Mouse (Mus musculus) stomach, postnatal 0 days (tissue): ENCODE data around the gene Tnrc6a. TPM values are rescaled to one million over a fixed set of nuclear protein-coding genes. Genes with fewer than 3 reads are reported as not detected.

ENCODE experiments used
- ATAC-seq: fragments of 200-750 bp; cut with Nextera tagmentation; 2 replicates; pipeline ENCODE4 v1.8.0; 2017; ENCODE audit not compliant: low FRiP score, low TSS enrichment
- DNase-seq: peaks from one replicate; pipeline ENCODE4 v3.0.0-alpha.2; 2016; ENCODE audit warnings: low spot score
- H3K27ac ChIP-seq: fragments of 300-500 bp; sonication (generic); replicated peaks from 2 replicates; pipeline ENCODE4 v1.5.1; 2014; ENCODE audit warnings: mild to moderate bottlenecking, control low read depth
- H3K27me3 ChIP-seq: fragments of 300-500 bp; sonication (generic); 2 replicates; pipeline ENCODE4 v1.6.1; 2014; ENCODE audit warnings: low read length; ENCODE audit not compliant: control insufficient read depth, insufficient read depth
- H3K36me3 ChIP-seq: fragments of 300-500 bp; sonication (generic); 2 replicates; pipeline ENCODE4 v1.6.1; 2014; ENCODE audit warnings: low read length, mixed read lengths; ENCODE audit not compliant: control insufficient read depth, insufficient read depth
- H3K4me1 ChIP-seq: fragments of 300-500 bp; sonication (generic); replicated peaks from 2 replicates; pipeline ENCODE4 v1.6.1; 2014; ENCODE audit warnings: antibody characterized with exemption; ENCODE audit not compliant: control insufficient read depth, insufficient read depth
- H3K4me2 ChIP-seq: fragments of 300-500 bp; sonication (generic); replicated peaks from 2 replicates; pipeline ENCODE4 v1.6.1; 2014; ENCODE audit warnings: low read depth, mild to moderate bottlenecking, control low read depth, moderate library complexity
- H3K4me3 ChIP-seq: fragments of 300-500 bp; sonication (generic); 2 replicates; pipeline ENCODE4 v1.5.1; 2014; ENCODE audit warnings: low read depth, low read length, control low read depth
- H3K9ac ChIP-seq: fragments of 300-500 bp; sonication (generic); 2 replicates; pipeline ENCODE4 v1.6.1; 2014; ENCODE audit warnings: mild to moderate bottlenecking, low read length, control low read depth, mixed read lengths
- H3K9me3 ChIP-seq: fragments of 300-500 bp; sonication (generic); 2 replicates; pipeline ENCODE4 v1.6.1; 2016; ENCODE audit warnings: low read length; ENCODE audit not compliant: control insufficient read depth
- CTCF ChIP-seq: IDR thresholded peaks from 2 replicates; pipeline ENCODE4 v1.5.1; 2016; ENCODE audit warnings: antibody characterized with exemption, low read depth, mild to moderate bottlenecking, moderate library complexity
- EP300 ChIP-seq: optimal IDR thresholded peaks from 2 replicates; pipeline ENCODE3; 2016; ENCODE audit warnings: antibody characterized with exemption
- WGBS: fragments of 180-500 bp; shearing (Covaris S2); extraction: QIAGEN DNeasy Blood & Tissue Kit; methylation state at CpG from one replicate; pipeline ENCODE4 v1.1.7; 2014; 5-methylcytosine and 5-hydroxymethylcytosine counted together
- polyA plus RNA-seq: library from polyadenylated mRNA; unstranded; fragments of >200 nt; fragmentation: Nextera tagmentation; extraction: Ambion mirVana; gene quantifications from 2 replicates; pipeline ENCODE4 v1.2.1, GENCODE M21; 2015

The Tnrc6a gene
- polyA plus RNA-seq, 1 experiment from 2014 or later, result 44.2 TPM

DNA sequence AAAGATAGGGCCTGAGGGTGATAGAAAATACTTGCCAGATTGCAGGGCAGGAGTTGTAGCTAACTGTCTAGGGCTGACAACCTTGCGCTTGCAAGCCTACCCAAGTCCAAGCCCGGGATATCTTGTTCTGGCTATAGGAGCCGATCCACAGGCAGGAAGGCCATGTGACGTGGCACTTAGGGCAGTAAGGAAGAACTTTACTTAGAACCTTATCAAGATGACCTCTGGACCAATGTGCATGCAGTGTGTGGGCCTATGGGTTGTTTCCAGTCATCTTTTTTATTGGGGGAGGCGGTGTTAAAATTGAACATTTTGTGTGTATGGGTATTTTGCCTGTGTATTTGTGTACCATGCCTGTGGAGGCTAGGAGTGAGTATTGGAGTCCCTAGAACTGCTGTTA is 72.7 kb downstream of the Tnrc6a start:
- ATAC-seq, result no peak
- H3K27ac ChIP-seq, result no peak overlapping the region

DNA sequence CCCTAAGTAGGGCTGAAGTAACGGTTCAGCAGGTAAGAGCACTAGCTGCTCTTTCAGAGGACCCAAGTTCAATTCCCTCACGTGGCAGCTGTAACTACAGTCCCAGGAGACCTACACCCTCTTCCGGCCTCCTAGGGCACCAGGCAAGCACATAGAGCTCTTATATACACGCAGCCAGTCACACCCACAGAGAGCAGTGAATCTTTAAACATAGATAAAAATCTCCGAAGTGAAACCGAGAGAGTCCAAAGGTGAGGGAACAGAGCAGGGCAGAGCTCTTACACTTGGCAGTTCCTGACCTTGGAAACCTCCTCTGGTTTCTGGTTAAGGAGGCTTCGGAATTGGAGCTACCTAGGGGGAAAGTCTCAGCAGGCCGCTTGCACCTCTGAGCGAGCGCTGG is 75.0 kb downstream of the Tnrc6a start:
- 48% methylated on average over 10 of the region's 10 CpGs for WGBS
- peak; percentile 34; the same call in 1 of the 2 replicates for ATAC-seq
- H3K4me2 ChIP-seq, result no peak overlapping the region
- no peak overlapping the region for H3K4me3 ChIP-seq
- H3K9ac ChIP-seq, result no peak overlapping the region
- no peaks in the 10 kb centered on the region for H3K9me3 ChIP-seq
- TF ChIP-seq CTCF (no peak), EP300 (no peak)
- H3K27me3 ChIP-seq, result no peaks in the 10 kb centered on the region
- H3K4me1 ChIP-seq, result no peaks in the 10 kb centered on the region
- H3K36me3 ChIP-seq, result peaks cover 3% of the 10 kb centered on the region; the same call in 1 of the 2 replicates
- DNase-seq, result no peak
- no peak overlapping the region for H3K27ac ChIP-seq

More for the DNA sequence above, 72.7 kb downstream of the Tnrc6a start:
- peaks cover 13% of the 10 kb centered on the region for H3K36me3 ChIP-seq
- H3K4me1 ChIP-seq, result no peaks in the 10 kb centered on the region
- TF ChIP-seq EP300, result no peak
- 77% methylated on average over 5 of the region's 5 CpGs for WGBS
- H3K9ac ChIP-seq, result no peak overlapping the region
- no peak for DNase-seq
- no peaks in the 10 kb centered on the region for H3K27me3 ChIP-seq
- H3K4me3 ChIP-seq, result no peak overlapping the region
- H3K9me3 ChIP-seq, result no peaks in the 10 kb centered on the region
- H3K4me2 ChIP-seq, result no peak overlapping the region

DNA sequence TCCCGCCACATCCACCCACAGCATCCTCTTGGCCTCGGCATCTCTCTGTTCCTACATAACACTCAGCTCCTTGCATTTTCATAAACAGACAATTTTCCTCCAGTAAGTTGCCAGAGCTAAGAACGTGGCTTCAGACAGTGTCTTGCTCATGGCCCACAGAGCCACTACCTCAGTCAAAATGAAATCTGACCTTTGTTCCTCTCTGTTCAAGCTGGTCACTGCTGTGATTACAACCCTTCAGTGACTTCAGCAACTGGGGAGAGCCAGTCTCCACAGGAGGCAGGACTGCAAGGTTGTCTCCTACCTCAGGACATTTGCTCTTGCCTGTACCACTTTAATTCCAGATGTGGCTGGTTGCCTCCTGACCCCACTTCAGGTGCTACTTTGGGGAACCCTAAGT is 75.5 kb downstream of the Tnrc6a start:
- no peak overlapping the region for H3K9ac ChIP-seq
- TF ChIP-seq CTCF, result no peak
- no peak for TF ChIP-seq EP300
- H3K4me2 ChIP-seq, result no peak overlapping the region
- no peak overlapping the region for H3K27ac ChIP-seq
- WGBS, result 67% methylated on average over 3 of the region's 3 CpGs
- ATAC-seq (no peak), DNase-seq (no peak)
- H3K27me3 ChIP-seq, result no peaks in the 10 kb centered on the region
- peaks cover 3% of the 10 kb centered on the region; the same call in 1 of the 2 replicates for H3K36me3 ChIP-seq
- no peak overlapping the region for H3K4me3 ChIP-seq
- H3K4me1 ChIP-seq, result no peaks in the 10 kb centered on the region
- H3K9me3 ChIP-seq, result no peaks in the 10 kb centered on the region

DNA sequence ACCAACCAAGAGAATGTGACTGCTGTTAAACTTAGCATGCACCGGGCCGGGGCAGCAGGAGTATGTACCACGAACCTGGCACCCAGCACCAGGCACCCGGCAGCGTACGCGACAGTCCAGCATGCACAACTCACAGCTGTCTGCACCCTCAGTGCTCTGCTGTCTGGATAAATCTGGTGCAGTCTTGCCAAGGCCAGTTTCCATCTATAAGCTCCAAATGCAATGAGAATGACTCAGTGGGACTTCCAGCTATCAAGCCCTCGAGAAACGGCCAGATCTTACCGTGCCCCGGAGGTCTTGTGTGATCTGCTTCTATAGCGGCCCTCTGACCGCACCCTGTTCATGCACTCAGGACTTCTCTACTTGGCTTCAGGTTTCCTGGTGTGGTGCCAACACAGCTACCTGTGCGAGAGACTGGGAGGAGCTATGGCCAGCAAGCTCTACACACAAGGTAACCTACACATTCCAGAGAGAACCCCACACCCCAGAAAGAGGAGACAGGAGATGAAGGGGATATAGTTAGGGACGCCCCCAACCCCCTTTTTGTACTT is 76.0 kb downstream of the Tnrc6a start:
- no peak overlapping the region for H3K4me3 ChIP-seq
- DNase-seq (peak; percentile 69), ATAC-seq (peak; percentile 66)
- no peak for TF ChIP-seq EP300
- TF ChIP-seq CTCF, result no peak
- H3K36me3 ChIP-seq, result peaks cover 1% of the 10 kb centered on the region; the same call in 1 of the 2 replicates
- H3K9me3 ChIP-seq, result no peaks in the 10 kb centered on the region
- WGBS, result 79% methylated on average over 15 of the region's 15 CpGs
- H3K27me3 ChIP-seq, result no peaks in the 10 kb centered on the region
- H3K27ac ChIP-seq, result no peak overlapping the region
- H3K4me1 ChIP-seq, result no peaks in the 10 kb centered on the region
- H3K4me2 ChIP-seq, result no peak overlapping the region
- no peak overlapping the region for H3K9ac ChIP-seq

DNA sequence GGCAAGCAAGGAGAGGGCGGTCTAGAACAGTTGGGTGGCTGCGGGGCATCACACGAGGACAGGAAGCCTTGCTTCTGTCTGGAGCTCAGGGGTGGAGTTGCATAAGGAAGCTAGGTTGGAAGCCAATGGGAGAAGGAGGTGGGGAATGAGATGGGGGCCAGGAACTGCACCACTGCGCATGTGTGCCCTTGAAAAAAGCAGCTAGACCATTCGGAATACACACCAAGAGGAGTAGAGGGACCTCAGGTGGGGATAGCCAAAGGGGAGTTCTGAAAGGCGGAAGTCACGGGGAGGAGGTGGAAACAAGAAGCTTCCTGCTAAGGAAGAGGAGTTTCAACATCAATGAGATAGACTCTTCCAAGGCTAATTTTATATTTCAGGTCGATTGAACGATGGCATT is 77.0 kb downstream of the Tnrc6a start:
- Histone ChIP-seq H3K9me3 (no peaks in the 10 kb centered on the region), H3K36me3 (no peaks in the 10 kb centered on the region), H3K4me1 (no peaks in the 10 kb centered on the region), H3K4me3 (no peak overlapping the region), H3K27ac (no peak overlapping the region), H3K27me3 (no peaks in the 10 kb centered on the region), H3K4me2 (no peak overlapping the region), H3K9ac (no peak overlapping the region)
- DNase-seq (no peak), ATAC-seq (no peak)
- no peak for TF ChIP-seq EP300
- TF ChIP-seq CTCF, result no peak
- WGBS, result 72% methylated on average over 9 of the region's 9 CpGs

- H3K4me3 ChIP-seq, result no peak overlapping the region
- no peaks in the 10 kb centered on the region for H3K36me3 ChIP-seq
- DNase-seq, result peak; percentile 51
- ATAC-seq, result no peak
- no peaks in the 10 kb centered on the region for H3K27me3 ChIP-seq
- H3K27ac ChIP-seq, result no peak overlapping the region
- H3K9me3 ChIP-seq, result no peaks in the 10 kb centered on the region
- H3K4me2 ChIP-seq, result no peak overlapping the region
- no peaks in the 10 kb centered on the region for H3K4me1 ChIP-seq
- TF ChIP-seq CTCF, result peak; percentile 74
- TF ChIP-seq EP300, result no peak
- no peak overlapping the region for H3K9ac ChIP-seq
- 31% methylated on average over 14 of the region's 14 CpGs for WGBS
Observed at GRCm38 (mm10) chr7:123205261-123205660, 81.6 kb downstream of the Tnrc6a start.
